Mouse (Mus musculus): ENCODE measurements around the gene Fbln5. TPM values are rescaled to one million over a fixed set of nuclear protein-coding genes. Genes with fewer than 3 reads are reported as not detected.

Fbln5 gene
- polyA plus RNA-seq, 2 experiments: 112 to 164 TPM

DNA sequence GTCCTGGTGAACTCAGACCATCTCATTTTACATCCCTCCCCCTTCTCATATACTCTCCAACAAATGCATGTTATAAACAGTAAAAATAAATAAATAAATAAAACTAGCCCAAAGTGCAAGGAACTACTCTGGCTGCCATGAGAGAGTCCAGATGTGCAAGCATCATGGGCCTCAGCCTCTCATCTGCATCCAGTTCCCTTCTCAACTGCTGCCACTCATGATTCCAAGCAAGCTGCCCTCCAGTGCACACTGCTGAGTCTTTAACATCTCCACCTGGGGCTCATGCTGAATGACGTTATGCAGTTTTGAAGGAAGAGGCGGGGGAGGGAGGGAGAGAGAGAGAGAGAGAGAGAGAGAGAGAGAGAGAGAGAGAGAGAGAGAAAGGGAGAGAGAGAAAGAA, 76.5 kb downstream of the Fbln5 start:
- Histone ChIP-seq H3K9ac (ENCODE audit: low read depth, low read length, severe bottlenecking) (no peak overlapping the region), H3K4me3 (replicated peaks; ENCODE audit: low read length) (no peak overlapping the region), H3K36me3 (ENCODE audit: control insufficient read depth, insufficient read depth, low read length) (no peaks in the 10 kb centered on the region), H3K27me3 (ENCODE audit: control insufficient read depth, insufficient read depth, low read length) (no peaks in the 10 kb centered on the region), H3K27ac (replicated peaks; ENCODE audit: low read depth, low read length) (no peak overlapping the region), H3K4me2 (replicated peaks; ENCODE audit: low read depth, low read length, severe bottlenecking) (no peak overlapping the region), H3K4me1 (ENCODE audit: control insufficient read depth, insufficient read depth, low read length) (no peaks in the 10 kb centered on the region), H3K9me3 (ENCODE audit: control insufficient read depth, low read length) (no peaks in the 10 kb centered on the region)
- TF ChIP-seq POLR2A (IDR thresholded peaks at IDR 0.05; ENCODE audit: borderline replicate concordance, extremely low read depth, insufficient read depth, insufficient read length): no peak
- ATAC-seq (ENCODE audit: low FRiP score, low read depth): no peak; the same call in 1 of the 2 replicates
- WGBS: 22% methylated on average over 2 of the region's 2 CpGs
- no peak for DNase-seq (ENCODE audit: low spot score)

GRCm38 (mm10) chr12:101740486-101740885, 78.4 kb downstream of the Fbln5 start:
- WGBS: 74% methylated on average over 2 of the region's 2 CpGs

DNA sequence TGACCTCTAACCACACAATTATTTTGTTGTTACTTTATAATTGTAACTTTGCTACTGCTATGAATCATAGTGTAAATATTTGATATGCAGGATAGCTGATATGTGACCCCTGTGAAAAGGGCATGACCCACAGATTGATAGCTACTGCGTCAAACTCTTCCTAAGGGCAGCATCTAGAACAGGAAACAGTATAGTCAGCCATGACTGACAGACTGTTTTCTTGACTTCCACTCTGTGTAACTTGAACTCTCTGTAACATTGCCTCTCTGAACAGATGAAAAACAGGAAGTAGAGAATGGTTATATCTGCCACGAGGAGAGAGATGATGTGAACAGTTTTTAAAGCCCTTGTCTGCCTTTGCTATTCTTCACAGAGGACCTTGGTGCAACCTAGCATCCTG, 78.8 kb downstream of the Fbln5 start:
- 47% methylated on average over 2 of the region's 2 CpGs for WGBS
- Histone ChIP-seq H3K4me3 (replicated peaks; ENCODE audit: low read length) (no peak overlapping the region), H3K27me3 (ENCODE audit: control insufficient read depth, insufficient read depth, low read length) (no peaks in the 10 kb centered on the region), H3K4me2 (replicated peaks; ENCODE audit: low read depth, low read length, severe bottlenecking) (no peak overlapping the region), H3K9me3 (ENCODE audit: control insufficient read depth, low read length) (no peaks in the 10 kb centered on the region), H3K27ac (replicated peaks; ENCODE audit: low read depth, low read length) (no peak overlapping the region), H3K4me1 (ENCODE audit: control insufficient read depth, insufficient read depth, low read length) (no peaks in the 10 kb centered on the region), H3K36me3 (ENCODE audit: control insufficient read depth, insufficient read depth, low read length) (no peaks in the 10 kb centered on the region), H3K9ac (ENCODE audit: low read depth, low read length, severe bottlenecking) (no peak overlapping the region)
- no peak for TF ChIP-seq POLR2A (IDR thresholded peaks at IDR 0.05; ENCODE audit: borderline replicate concordance, extremely low read depth, insufficient read depth, insufficient read length)
- DNase-seq (ENCODE audit: low spot score) (no peak), ATAC-seq (ENCODE audit: low FRiP score, low read depth) (no peak)

More at GRCm38 (mm10) chr12:101740486-101740885, 78.4 kb downstream of the Fbln5 start:
- H3K9me3 ChIP-seq (ENCODE audit: control insufficient read depth, low read length): no peaks in the 10 kb centered on the region
- H3K36me3 ChIP-seq (ENCODE audit: control insufficient read depth, insufficient read depth, low read length): no peaks in the 10 kb centered on the region
- no peak overlapping the region for H3K4me2 ChIP-seq (replicated peaks; ENCODE audit: low read depth, low read length, severe bottlenecking)
- ATAC-seq (ENCODE audit: low FRiP score, low read depth): no peak
- H3K27ac ChIP-seq (replicated peaks; ENCODE audit: low read depth, low read length): no peak overlapping the region
- no peaks in the 10 kb centered on the region for H3K4me1 ChIP-seq (ENCODE audit: control insufficient read depth, insufficient read depth, low read length)
- no peaks in the 10 kb centered on the region for H3K27me3 ChIP-seq (ENCODE audit: control insufficient read depth, insufficient read depth, low read length)
- DNase-seq (ENCODE audit: low spot score): no peak
- no peak for TF ChIP-seq POLR2A (IDR thresholded peaks at IDR 0.05; ENCODE audit: borderline replicate concordance, extremely low read depth, insufficient read depth, insufficient read length)
- no peak overlapping the region for H3K4me3 ChIP-seq (replicated peaks; ENCODE audit: low read length)
- no peak overlapping the region for H3K9ac ChIP-seq (ENCODE audit: low read depth, low read length, severe bottlenecking)

GRCm38 (mm10) chr12:101718755-101719150, 100.1 kb downstream of the Fbln5 start:
- Histone ChIP-seq H3K4me3 (replicated peaks; ENCODE audit: low read length) (peak overlapping the region; percentile 67), H3K27ac (replicated peaks; ENCODE audit: low read depth, low read length) (no peak overlapping the region), H3K27me3 (ENCODE audit: control insufficient read depth, insufficient read depth, low read length) (0 out of 2 replicates have a peak, but pooled peaks cover 4% of the 10 kb centered on the region), H3K9ac (ENCODE audit: low read depth, low read length, severe bottlenecking) (peak overlapping the region; percentile 56; the same call in 1 of the 2 replicates), H3K4me2 (replicated peaks; ENCODE audit: low read depth, low read length, severe bottlenecking) (peak overlapping the region; percentile 98), H3K9me3 (ENCODE audit: control insufficient read depth, low read length) (no peaks in the 10 kb centered on the region), H3K4me1 (ENCODE audit: control insufficient read depth, insufficient read depth, low read length) (no peaks in the 10 kb centered on the region), H3K36me3 (ENCODE audit: control insufficient read depth, insufficient read depth, low read length) (no peaks in the 10 kb centered on the region)
- ATAC-seq (ENCODE audit: low FRiP score, low read depth) (peak; percentile 60), DNase-seq (ENCODE audit: low spot score) (no peak)
- no peak for TF ChIP-seq POLR2A (IDR thresholded peaks at IDR 0.05; ENCODE audit: borderline replicate concordance, extremely low read depth, insufficient read depth, insufficient read length)
- 5% methylated on average over 9 of the region's 9 CpGs for WGBS

GRCm38 (mm10) chr12:101718054-101718754, 100.7 kb downstream of the Fbln5 start, which contains the start of gene Tc2n:
TSS of gene Tc2n (minus strand) at chr12:101718523.
- 0 out of 2 replicates have a peak, but pooled peaks cover 4% of the 10 kb centered on the region for H3K27me3 ChIP-seq (ENCODE audit: control insufficient read depth, insufficient read depth, low read length)
- under 1% methylated on average over 48 of the region's 75 CpGs for WGBS
- H3K4me3 ChIP-seq (replicated peaks; ENCODE audit: low read length): peak within 1 kb of the TSS; percentile 67
- peak; percentile 58 for DNase-seq (ENCODE audit: low spot score)
- H3K9me3 ChIP-seq (ENCODE audit: control insufficient read depth, low read length): no peaks in the 10 kb centered on the region
- H3K27ac ChIP-seq (replicated peaks; ENCODE audit: low read depth, low read length): no peak within 1 kb of the TSS
- peak within 1 kb of the TSS; percentile 98 for H3K4me2 ChIP-seq (replicated peaks; ENCODE audit: low read depth, low read length, severe bottlenecking)
- H3K4me1 ChIP-seq (ENCODE audit: control insufficient read depth, insufficient read depth, low read length): no peaks in the 10 kb centered on the region
- no peak for TF ChIP-seq POLR2A (IDR thresholded peaks at IDR 0.05; ENCODE audit: borderline replicate concordance, extremely low read depth, insufficient read depth, insufficient read length)
- peak; percentile 89 for ATAC-seq (ENCODE audit: low FRiP score, low read depth)
- H3K36me3 ChIP-seq (ENCODE audit: control insufficient read depth, insufficient read depth, low read length): no peaks in the 10 kb centered on the region
- peak within 1 kb of the TSS; percentile 56 for H3K9ac ChIP-seq (ENCODE audit: low read depth, low read length, severe bottlenecking)

Measured in limb, embryonic 14.5 days (tissue).